26 mouse cellular contexts compared by ENCODE assay signal in the genomic region with DNA sequence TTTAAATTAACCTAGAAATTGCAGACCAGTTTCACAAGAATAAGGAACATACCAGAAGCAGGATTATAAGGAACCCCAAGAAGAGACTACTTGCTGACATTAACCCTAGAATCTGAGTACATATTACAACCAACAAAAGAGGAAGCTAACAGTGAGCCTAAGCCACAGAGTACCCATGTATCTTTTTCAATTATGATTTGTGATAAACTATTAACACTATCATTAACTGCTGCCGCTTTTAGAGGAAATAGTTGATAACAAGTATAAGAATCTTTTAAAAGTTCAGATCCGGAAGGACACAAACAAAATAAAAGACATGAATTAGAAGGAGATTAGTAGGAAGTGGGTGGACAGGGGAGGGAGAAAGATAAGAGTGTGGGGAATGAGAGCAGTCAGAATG. TPM values are rescaled to one million over a fixed set of nuclear protein-coding genes. Genes with fewer than 3 reads are reported as not detected.
A peak's percentile ranks its signal among the peaks of the same experiment; 100 is the strongest.
DNase-seq lines count a peak whose midpoint lies in the region; ATAC-seq and TF ChIP-seq lines count a peak whose summit lies in the region.
"Had no signal": no experiment of that assay in that cellular context is flagged by ENCODE, and none has a peak within 500 bp of the region (broad histone marks: within the 10 kb centered on the region; RNA-seq: fewer than 3 reads in every experiment).

No protein-coding gene starts in this region.

- no peak overlapping the region for H3K9ac ChIP-seq in forebrain, embryonic 15.5 days (replicated peaks)
- H3K9ac ChIP-seq in hindbrain, embryonic 11.5 days (ENCODE audit: low read depth, low read length), result no peak overlapping the region
- H3K9ac ChIP-seq: embryonic facial prominence, embryonic 13.5 days; embryonic facial prominence, embryonic 15.5 days; forebrain, embryonic 12.5 days; forebrain, postnatal 0 days had no signal

- TF ChIP-seq CTCF in G1E (IDR thresholded peaks at IDR 0.05; ENCODE audit: low read depth, low read length), result no peak

- no peak overlapping the region for H3K4me3 ChIP-seq in G1E (ENCODE audit: low read depth, low read length)
- no peak overlapping the region for H3K4me3 ChIP-seq in forebrain, embryonic 15.5 days
- no peak overlapping the region for H3K4me3 ChIP-seq in hindbrain, embryonic 11.5 days (ENCODE audit: low read depth, low read length)
- H3K4me3 ChIP-seq: embryonic facial prominence, embryonic 13.5 days; embryonic facial prominence, embryonic 15.5 days; erythroblast, embryonic 14.5 days; forebrain, embryonic 10.5 days; forebrain, embryonic 12.5 days had no signal

- H3K27me3 ChIP-seq in G1E (ENCODE audit: insufficient read depth, low read length), result no peaks in the 10 kb centered on the region
- no peaks in the 10 kb centered on the region for H3K27me3 ChIP-seq in forebrain, embryonic 15.5 days
- H3K27me3 ChIP-seq in hindbrain, embryonic 11.5 days (ENCODE audit: control insufficient read depth, insufficient read depth, low read length), result no peaks in the 10 kb centered on the region
- H3K27me3 ChIP-seq: CH12.LX; embryonic facial prominence, embryonic 15.5 days; forebrain, embryonic 12.5 days had no signal

- H3K36me3 ChIP-seq in G1E (replicated peaks), result no peaks in the 10 kb centered on the region
- H3K36me3 ChIP-seq in forebrain, embryonic 15.5 days, result no peaks in the 10 kb centered on the region
- no peaks in the 10 kb centered on the region for H3K36me3 ChIP-seq in hindbrain, embryonic 11.5 days (ENCODE audit: control insufficient read depth, insufficient read depth, low read length)
- H3K36me3 ChIP-seq: embryonic facial prominence, embryonic 15.5 days; forebrain, embryonic 12.5 days had no signal

- DNase-seq in 416B (ENCODE audit: low read depth) (peak; percentile 13), G1E (ENCODE audit: low spot score) (no peak), MEL-GATA-1-ER (ENCODE audit: extremely low read depth, low read depth) (peak; percentile 84)
- no peak for DNase-seq in hindbrain, embryonic 11.5 days (ENCODE audit: low spot score)
- DNase-seq: adrenal gland, adult 8-10 months; adrenal gland, postnatal 14 days; adrenal gland, postnatal 36 days; B cell, adult 2 months; cerebellum, adult 11-12 months; cerebellum, adult 2 months; cerebellum, adult 9-10 months; cerebellum, postnatal 10 days; cerebellum, postnatal 25 days; embryo, embryonic 11 days; forebrain, postnatal 0 days had no signal

- H3K4me2 ChIP-seq in forebrain, embryonic 15.5 days (replicated peaks), result no peak overlapping the region
- no peak overlapping the region for H3K4me2 ChIP-seq in hindbrain, embryonic 11.5 days (replicated peaks; ENCODE audit: low read depth, low read length)
- H3K4me2 ChIP-seq: embryonic facial prominence, embryonic 13.5 days; embryonic facial prominence, embryonic 15.5 days; forebrain, embryonic 12.5 days had no signal

- 91% methylated on average over 2 of the region's 2 CpGs for WGBS in forebrain, embryonic 15.5 days
- 93% methylated on average over 2 of the region's 2 CpGs for WGBS in hindbrain, embryonic 11.5 days

- no peaks in the 10 kb centered on the region for H3K4me1 ChIP-seq in G1E (ENCODE audit: insufficient read depth, low read depth, low read length)
- H3K4me1 ChIP-seq in forebrain, embryonic 15.5 days, result no peaks in the 10 kb centered on the region
- no peaks in the 10 kb centered on the region for H3K4me1 ChIP-seq in hindbrain, embryonic 11.5 days (replicated peaks; ENCODE audit: control insufficient read depth, insufficient read depth, low read length)
- H3K4me1 ChIP-seq: embryonic facial prominence, embryonic 13.5 days; embryonic facial prominence, embryonic 15.5 days; forebrain, embryonic 10.5 days; forebrain, embryonic 12.5 days had no signal

- ATAC-seq in G1E (ENCODE audit: extremely low read depth, insufficient number of reproducible peaks, low FRiP score, poor library complexity, severe bottlenecking), result peak; percentile 78; the same call in 1 of the 2 replicates
- ATAC-seq in megakaryocyte progenitor cell, adult 5-6 weeks (replicated peaks; ENCODE audit: poor library complexity), result 0 out of 2 replicates have a peak, but pooled peaks have one; percentile 44
- no peak for ATAC-seq in activated CD4-positive, CD25-positive, alpha-beta regulatory T cell, adult 4 months
- ATAC-seq in forebrain, embryonic 15.5 days (replicated peaks), result no peak
- no peak for ATAC-seq in hindbrain, embryonic 11.5 days (ENCODE audit: low FRiP score)
- ATAC-seq: CD4-positive, CD25-positive, alpha-beta regulatory T cell, adult 4 months; forebrain, embryonic 14.5 days; forebrain, postnatal 0 days had no signal

- H3K27ac ChIP-seq in forebrain, embryonic 15.5 days (replicated peaks), result no peak overlapping the region
- H3K27ac ChIP-seq in hindbrain, embryonic 11.5 days (ENCODE audit: low read depth, low read length), result no peak overlapping the region
- H3K27ac ChIP-seq: embryonic facial prominence, embryonic 13.5 days; embryonic facial prominence, embryonic 15.5 days; forebrain, embryonic 10.5 days; forebrain, embryonic 12.5 days had no signal

- no peaks in the 10 kb centered on the region for H3K9me3 ChIP-seq in G1E (replicated peaks)
- no peaks in the 10 kb centered on the region for H3K9me3 ChIP-seq in forebrain, embryonic 15.5 days
- no peaks in the 10 kb centered on the region for H3K9me3 ChIP-seq in hindbrain, embryonic 11.5 days (ENCODE audit: control insufficient read depth, low read length)
- H3K9me3 ChIP-seq: embryonic facial prominence, embryonic 13.5 days; embryonic facial prominence, embryonic 15.5 days; forebrain, embryonic 10.5 days; forebrain, embryonic 12.5 days had no signal

RNA-seq across cellular contexts. Expression of a gene that starts 7.1 kb away (rescaled TPM):
- 9.0 and 131 TPM in 2 replicates for total RNA-seq in G1E (2014; fragmentation: Nextera tagmentation)
- 0.87 and 1.1 TPM in 2 replicates for total RNA-seq in G1E (2017)
- polyA plus RNA-seq in G1E (2012), result 0.30 and 0.57 TPM in 2 replicates
- 0.22 and 0.59 TPM in 2 replicates for total RNA-seq in megakaryocyte progenitor cell, adult 5-6 weeks (2015)
- 0.27 and 0.37 TPM in 2 replicates for total RNA-seq in megakaryocyte progenitor cell, adult 5-6 weeks (2017)
- 1 to 10 TPM in 1 of 2 experiments, under 1 TPM in 1; 0.70 to 7.4 TPM for polyA plus RNA-seq in activated CD4-positive, CD25-positive, alpha-beta regulatory T cell, adult 4 months (2017; shearing (Covaris generic))
- polyA plus RNA-seq in forebrain, embryonic 15.5 days (2015; fragmentation: Nextera tagmentation; extraction: Ambion mirVana), result 34.8 and 37.8 TPM in 2 replicates
- polyA plus RNA-seq in hindbrain, embryonic 11.5 days (2014; fragmentation: Nextera tagmentation; extraction: Ambion mirVana), result 48.4 and 53.7 TPM in 2 replicates

RNA-seq across cellular contexts. Expression of a gene that starts 47.9 kb away (rescaled TPM):
- total RNA-seq in G1E (2014; fragmentation: Nextera tagmentation), result 10.0 and 19.6 TPM in 2 replicates
- 4.9 and 5.0 TPM in 2 replicates for total RNA-seq in G1E (2017)
- polyA plus RNA-seq in G1E (2012), result 0.28 and 0.51 TPM in 2 replicates
- 7.5 and 10.8 TPM in 2 replicates for total RNA-seq in megakaryocyte progenitor cell, adult 5-6 weeks (2015)
- 4.0 and 4.5 TPM in 2 replicates for total RNA-seq in megakaryocyte progenitor cell, adult 5-6 weeks (2017)
- polyA plus RNA-seq in activated CD4-positive, CD25-positive, alpha-beta regulatory T cell, adult 4 months (2017; shearing (Covaris generic)), result 1 to 10 TPM; 9.0 to 9.4 TPM
- polyA plus RNA-seq in forebrain, embryonic 15.5 days (2015; fragmentation: Nextera tagmentation; extraction: Ambion mirVana), result 3.9 and 4.1 TPM in 2 replicates
- 7.1 and 8.1 TPM in 2 replicates for polyA plus RNA-seq in hindbrain, embryonic 11.5 days (2014; fragmentation: Nextera tagmentation; extraction: Ambion mirVana)

RNA-seq across cellular contexts. Expression of a gene that starts 49.6 kb away (rescaled TPM):
- 21.0 and 22.8 TPM in 2 replicates for total RNA-seq in G1E (2014; fragmentation: Nextera tagmentation)
- 7.7 and 8.0 TPM in 2 replicates for total RNA-seq in G1E (2017)
- polyA plus RNA-seq in G1E (2012), result 1.2 and 1.3 TPM in 2 replicates
- 8.4 and 12.2 TPM in 2 replicates for total RNA-seq in megakaryocyte progenitor cell, adult 5-6 weeks (2015)
- 6.0 and 8.1 TPM in 2 replicates for total RNA-seq in megakaryocyte progenitor cell, adult 5-6 weeks (2017)
- polyA plus RNA-seq in activated CD4-positive, CD25-positive, alpha-beta regulatory T cell, adult 4 months (2017; shearing (Covaris generic)), result 10 to 100 TPM; 14.3 to 18.2 TPM
- 21.7 and 26.0 TPM in 2 replicates for polyA plus RNA-seq in forebrain, embryonic 15.5 days (2015; fragmentation: Nextera tagmentation; extraction: Ambion mirVana)
- 22.8 and 26.8 TPM in 2 replicates for polyA plus RNA-seq in hindbrain, embryonic 11.5 days (2014; fragmentation: Nextera tagmentation; extraction: Ambion mirVana)

Comparison
In these comparisons a context has a peak if more than half of its experiments do, and no peak if none do; other contexts are left out.
1. DNase-seq: peak in 416B (single experiment) and MEL-GATA-1-ER (single experiment); none in G1E (single experiment) and hindbrain, embryonic 11.5 days (single experiment).
2. ATAC-seq: peak in G1E (single experiment) and megakaryocyte progenitor cell, adult 5-6 weeks (single experiment); none in activated CD4-positive, CD25-positive, alpha-beta regulatory T cell, adult 4 months (single experiment), forebrain, embryonic 15.5 days (single experiment) and hindbrain, embryonic 11.5 days (single experiment).